Mouse (Mus musculus): ENCODE data around the gene Dnph1.
"Not testable (repeated sequence)": the region's sequence is repeated elsewhere in the genome, so short reads cannot be mapped to it uniquely, and the experiment has no call there.

Dnph1 gene

GRCm38 (mm10) chr17:46496623-46497434 is at the start of gene Dnph1:
Gene Dnph1, plus strand, starts transcription at chr17:46496711.
- DNase-seq (ENCODE audit: low spot score in 2 of 2) = peak; percentile 79 to 84

GRCm38 (mm10) chr17:46452683-46453082 is 43.8 kb upstream of the Dnph1 start:
- no peak for DNase-seq (ENCODE audit: low spot score in 2 of 2)

GRCm38 (mm10) chr17:46453302-46453948 is 43.1 kb upstream of the Dnph1 start:
- no peak for DNase-seq (ENCODE audit: low spot score in 2 of 2)

- peak in 1 of 2 experiments; percentile 27 for DNase-seq (ENCODE audit: low spot score in 2 of 2)
Measured at GRCm38 (mm10) chr17:46453970-46454411, 42.5 kb upstream of the Dnph1 start.

- DNase-seq (ENCODE audit: low spot score in 2 of 2) = no peak
Measured at GRCm38 (mm10) chr17:46454539-46454938, 42.0 kb upstream of the Dnph1 start.

- no peak for DNase-seq (ENCODE audit: low spot score in 2 of 2)
Measured at GRCm38 (mm10) chr17:46455110-46455691, 41.3 kb upstream of the Dnph1 start.

- DNase-seq (ENCODE audit: low spot score in 2 of 2) = peak in 1 of 2 experiments; percentile 30
Measured at GRCm38 (mm10) chr17:46457791-46458190, 38.7 kb upstream of the Dnph1 start.

GRCm38 (mm10) chr17:46458439-46458838 is 38.1 kb upstream of the Dnph1 start:
- no peak for DNase-seq (ENCODE audit: low spot score in 2 of 2)

- DNase-seq (ENCODE audit: low spot score in 2 of 2) = no peak
Measured at GRCm38 (mm10) chr17:46460673-46461072, 35.8 kb upstream of the Dnph1 start.

GRCm38 (mm10) chr17:46461347-46461746 is 35.2 kb upstream of the Dnph1 start:
- DNase-seq (ENCODE audit: low spot score in 2 of 2) = no peak

- no peak for DNase-seq (ENCODE audit: low spot score in 2 of 2)
Measured at GRCm38 (mm10) chr17:46462226-46462625, 34.3 kb upstream of the Dnph1 start.

GRCm38 (mm10) chr17:46467830-46468229 is 28.7 kb upstream of the Dnph1 start:
- DNase-seq (ENCODE audit: low spot score in 2 of 2) = peak in 1 of 2 experiments; percentile 22

GRCm38 (mm10) chr17:46476601-46477000 is 19.9 kb upstream of the Dnph1 start:
- no peak for DNase-seq (ENCODE audit: low spot score in 2 of 2)

GRCm38 (mm10) chr17:46477286-46477685 is 19.2 kb upstream of the Dnph1 start:
- DNase-seq (ENCODE audit: low spot score in 2 of 2) = no peak

- peak; percentile 50 to 67 for DNase-seq (ENCODE audit: low spot score in 2 of 2)
Measured at GRCm38 (mm10) chr17:46483561-46484001, 12.9 kb upstream of the Dnph1 start.

- peak; percentile 21 to 32 for DNase-seq (ENCODE audit: low spot score in 2 of 2)
Measured at GRCm38 (mm10) chr17:46484021-46484431, 12.5 kb upstream of the Dnph1 start.

- peak in 1 of 2 experiments; percentile 17 for DNase-seq (ENCODE audit: low spot score in 2 of 2)
Measured at GRCm38 (mm10) chr17:46484461-46484875, 12.0 kb upstream of the Dnph1 start.

- peak in 1 of 2 experiments; percentile 19 for DNase-seq (ENCODE audit: low spot score in 2 of 2)
Measured at GRCm38 (mm10) chr17:46486995-46487394, 9.5 kb upstream of the Dnph1 start.

- peak; percentile 39 to 60 for DNase-seq (ENCODE audit: low spot score in 2 of 2)
Measured at GRCm38 (mm10) chr17:46487431-46487830, 9.1 kb upstream of the Dnph1 start, which contains the start of gene Ttbk1. Gene Ttbk1, minus strand, starts transcription at chr17:46487675.

GRCm38 (mm10) chr17:46495486-46495885 is 1.0 kb upstream of the Dnph1 start:
- DNase-seq (ENCODE audit: low spot score in 2 of 2) = no peak

GRCm38 (mm10) chr17:46496081-46496480 is 430 bp upstream of the Dnph1 start:
- DNase-seq (ENCODE audit: low spot score in 2 of 2) = not testable (repeated sequence)

- DNase-seq (ENCODE audit: low spot score in 2 of 2) = no peak
Measured at GRCm38 (mm10) chr17:46497956-46498355, 1.4 kb downstream of the Dnph1 start.

Measured in frontal cortex, postnatal 36 days (tissue).